Mouse (Mus musculus) v-Abl transformed pro-B cells (cell line): ENCODE data around the gene Tmem109.

Source experiments
- in situ Hi-C, 2 experiments: fragments of 400-800 bp; cut with MboI; formaldehyde crosslinking; loops; one replicate each; pipeline ENCODE4 v1.15.1; 2025; ENCODE audit not compliant: unreplicated experiment in 2 of 2

Tmem109 gene

DNA sequence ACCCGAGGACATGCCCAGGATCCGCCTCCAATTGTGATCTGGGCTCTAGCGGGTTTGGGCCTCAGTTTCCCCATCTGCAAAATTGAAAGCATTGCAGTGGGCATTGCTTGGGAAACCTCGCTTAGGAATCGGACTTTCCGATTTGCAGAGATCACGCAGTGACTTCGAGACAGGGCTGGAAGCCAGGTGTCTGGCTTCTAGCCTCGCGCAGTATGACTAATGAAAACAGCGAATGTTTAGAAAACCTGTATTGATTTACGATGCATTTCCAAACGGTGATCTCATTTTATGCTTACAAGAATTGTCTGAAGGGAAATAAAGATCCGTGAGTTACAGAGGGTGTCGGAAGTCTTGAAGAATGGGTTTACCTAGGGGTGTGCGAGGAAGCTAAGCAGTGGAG, 13.9 kb upstream of the Tmem109 start:
- in situ Hi-C loops, result no loop called here

DNA sequence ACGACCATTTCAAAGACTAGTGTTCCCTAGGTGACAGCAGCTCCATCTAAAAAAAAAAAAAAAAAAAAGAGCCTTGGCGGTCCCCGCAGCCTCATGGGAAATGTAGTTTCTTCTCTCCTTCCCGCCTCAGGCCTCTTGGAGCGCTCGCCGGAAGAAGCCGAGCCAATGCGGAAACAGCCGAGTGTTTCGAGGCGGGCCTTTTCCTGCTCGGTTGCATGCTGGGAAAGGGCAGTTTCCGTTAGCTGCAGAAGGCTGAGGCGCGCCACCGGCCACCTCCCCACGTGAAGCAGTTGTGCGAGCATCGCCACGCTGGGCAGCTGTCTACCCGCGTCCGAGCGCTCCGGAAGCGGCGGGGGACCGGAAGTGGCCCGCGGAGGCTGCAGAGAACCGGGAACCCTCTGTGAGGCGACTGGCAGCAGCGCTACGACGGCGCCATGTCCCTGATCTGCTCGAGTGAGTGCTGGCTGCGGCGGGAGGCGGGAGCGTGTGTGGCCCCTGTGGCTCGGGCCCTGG, 13.3 kb upstream of the Tmem109 start, which contains the start of gene Prpf19:
TSS of gene Prpf19 (plus strand) at position 216 of the 513 bp plus-strand sequence.
- in situ Hi-C loops, result no loop called here

DNA sequence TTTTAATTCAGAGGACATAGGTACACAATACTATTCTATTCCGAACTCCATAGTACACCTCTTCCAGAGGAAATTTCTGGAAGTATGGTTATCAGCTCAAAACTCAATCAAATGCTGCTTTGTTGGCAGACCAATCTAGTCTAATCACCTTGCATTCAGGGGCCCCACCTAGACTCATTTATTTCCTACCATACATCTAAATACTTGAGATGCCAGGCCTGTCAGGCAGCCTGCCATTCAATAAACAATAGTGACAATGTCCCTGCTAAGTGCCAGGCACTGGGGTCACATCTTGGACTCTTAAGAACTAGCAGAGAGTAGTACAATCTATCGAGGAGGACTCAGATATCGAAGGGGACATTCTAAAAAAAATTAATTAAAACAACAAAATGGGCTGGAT, 10.4 kb upstream of the Tmem109 start:
- in situ Hi-C loops, result no loop called here

DNA sequence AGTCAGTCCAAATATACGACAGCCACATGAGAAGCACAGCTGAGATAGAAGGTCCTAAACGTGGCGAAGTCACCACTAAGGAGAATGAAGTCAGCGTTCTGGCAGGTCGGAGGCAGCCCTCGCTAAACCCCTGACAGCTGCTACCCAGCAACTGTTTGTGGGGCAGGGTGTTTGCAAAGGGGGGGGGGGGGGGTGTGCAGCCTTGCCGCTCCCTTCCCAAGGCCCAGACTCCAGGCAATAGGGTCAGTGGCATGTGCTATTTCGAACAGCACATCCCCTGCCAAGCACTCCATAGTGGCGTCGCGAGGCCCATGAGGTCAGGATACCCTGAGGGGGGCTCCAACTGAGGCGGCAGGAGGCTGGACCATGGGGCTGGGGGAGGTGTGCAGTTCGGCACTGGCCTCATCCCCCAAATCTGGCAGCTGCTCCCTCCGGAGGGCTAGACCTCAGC, 801 bp downstream of the Tmem109 start:
- in situ Hi-C loops, result loop anchor here (5.0 kb wide), 2 partner anchors 39 to 164 kb away; no protein-coding TSS in a partner anchor

DNA sequence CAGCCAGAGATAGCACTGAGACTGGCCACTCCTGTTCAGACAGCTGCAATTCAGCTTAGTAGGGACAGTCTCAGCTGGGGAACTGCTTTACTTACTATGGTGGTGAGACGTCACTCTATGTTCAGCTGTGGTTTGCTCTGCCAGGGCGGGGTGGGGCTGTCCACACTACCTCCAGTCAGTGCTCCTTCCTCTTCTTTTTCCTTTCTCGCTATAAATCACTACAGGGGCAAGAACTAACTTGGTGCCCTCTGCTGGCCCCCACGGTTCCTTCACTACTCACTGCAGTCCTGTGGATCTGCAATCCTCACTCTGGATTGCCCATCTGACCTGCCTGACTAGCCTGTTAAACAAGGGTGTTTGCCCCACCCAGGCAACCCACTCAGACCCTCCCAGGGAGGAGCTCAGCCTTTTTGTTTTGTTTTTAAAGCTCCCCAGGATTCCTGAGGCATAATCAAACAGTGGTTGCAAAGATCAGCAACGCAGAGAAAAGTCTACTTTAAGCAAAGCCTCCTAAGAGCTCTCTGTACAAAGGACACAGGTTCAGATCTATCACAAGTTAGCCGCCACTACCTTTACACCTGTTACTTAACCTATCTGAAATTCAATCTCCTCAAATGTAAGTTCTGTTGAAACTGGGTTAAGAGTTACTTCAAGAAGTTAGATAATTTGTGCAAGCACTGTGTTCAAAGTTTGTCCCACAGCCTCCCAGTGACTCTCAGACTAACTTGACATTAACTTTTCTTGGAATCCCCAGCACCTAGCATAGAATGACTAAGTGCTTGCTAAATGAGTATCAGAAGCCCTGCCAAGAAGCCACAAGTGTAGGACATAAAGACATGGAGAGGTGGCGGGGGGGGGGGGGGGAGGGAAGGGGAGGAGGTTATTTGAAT, 1.5 kb downstream of the Tmem109 start:
- in situ Hi-C loops, result loop anchor here (5.0 kb wide), 2 partner anchors 38 to 163 kb away; no protein-coding TSS in a partner anchor

DNA sequence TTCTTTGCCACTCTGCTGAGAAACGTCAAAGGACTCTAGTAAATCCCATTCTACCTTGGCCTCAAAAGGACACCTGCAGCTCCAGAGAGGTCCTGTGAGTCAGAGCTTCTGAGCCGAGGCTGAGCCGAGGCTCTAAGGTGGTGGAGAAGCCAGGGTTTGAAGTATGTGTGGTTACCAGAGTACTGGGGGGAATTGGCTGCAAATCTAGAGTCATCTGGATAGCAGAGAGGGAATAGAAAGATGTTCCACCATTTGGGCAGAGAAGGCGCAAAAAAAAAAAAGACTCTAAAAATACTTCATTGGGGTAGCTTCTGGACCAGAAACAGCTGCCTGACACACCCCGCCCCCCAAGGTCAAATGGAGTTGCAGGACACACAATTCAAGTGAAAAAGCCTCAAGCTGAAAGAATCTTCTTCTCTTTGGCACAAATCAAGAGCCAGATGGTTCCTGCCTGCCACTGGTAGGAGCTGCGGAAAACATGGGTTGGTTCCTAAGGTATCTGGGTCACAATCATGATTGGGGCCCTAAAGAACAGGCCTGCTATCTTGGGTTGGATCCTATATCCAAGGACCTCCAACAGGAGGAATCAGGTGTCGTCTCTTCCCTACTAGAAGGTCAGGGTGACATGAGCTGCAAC, 3.5 kb downstream of the Tmem109 start:
- in situ Hi-C loops, result loop anchor here (5.0 kb wide), 2 partner anchors 36 to 161 kb away; no protein-coding TSS in a partner anchor

DNA sequence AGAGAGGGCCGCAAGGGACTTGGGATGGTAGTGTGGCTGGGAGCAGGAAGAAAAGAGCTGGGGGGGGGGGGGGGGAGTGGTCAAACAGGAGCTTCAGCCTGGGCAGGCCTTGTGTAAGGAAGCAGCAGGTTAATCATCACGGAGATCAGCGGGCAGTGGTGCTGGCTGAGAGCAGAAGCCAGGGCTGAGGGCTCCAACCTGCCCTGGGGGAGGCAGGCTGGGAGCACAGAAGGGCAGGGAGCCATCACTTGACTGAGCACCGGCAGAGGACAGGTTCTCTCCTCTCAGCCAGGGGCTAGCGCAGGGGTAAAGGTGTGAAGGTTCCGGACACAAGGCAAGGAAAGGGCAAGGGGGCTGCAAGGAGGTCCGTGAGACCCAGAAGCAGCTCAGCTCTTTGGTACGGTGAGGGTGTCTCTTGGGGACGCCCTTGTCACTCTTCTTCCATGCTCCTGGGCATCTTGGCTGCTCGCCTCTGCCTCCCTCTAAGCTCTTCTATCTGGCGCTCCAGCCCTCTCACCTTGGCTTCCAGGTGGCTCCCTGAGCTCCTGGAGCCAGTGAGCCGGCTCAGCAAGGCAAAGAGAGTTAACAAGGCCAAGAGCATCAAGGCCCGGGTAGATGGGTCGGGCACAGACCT, 10.4 kb downstream of the Tmem109 start:
- in situ Hi-C loops, result no loop called here

DNA sequence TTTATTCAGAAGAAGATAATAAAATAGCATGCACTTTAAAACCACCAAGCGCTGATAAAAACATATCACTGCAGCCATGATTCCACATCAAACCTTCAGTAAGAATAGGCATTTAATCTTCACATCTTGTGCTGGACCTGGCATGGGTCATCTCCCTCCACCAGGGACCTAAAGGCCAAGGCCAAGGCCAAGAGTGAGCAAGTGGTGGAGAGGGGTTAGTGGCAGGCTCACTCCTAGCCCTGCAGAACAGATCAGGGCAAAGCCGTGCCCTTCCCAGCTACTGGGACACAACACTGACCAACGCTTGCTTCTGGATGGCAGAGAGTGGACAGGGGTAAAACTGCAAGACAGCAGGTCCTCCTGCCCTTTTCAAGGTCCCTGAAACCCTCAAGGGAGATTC, 11.1 kb downstream of the Tmem109 start:
- in situ Hi-C loops, result no loop called here

DNA sequence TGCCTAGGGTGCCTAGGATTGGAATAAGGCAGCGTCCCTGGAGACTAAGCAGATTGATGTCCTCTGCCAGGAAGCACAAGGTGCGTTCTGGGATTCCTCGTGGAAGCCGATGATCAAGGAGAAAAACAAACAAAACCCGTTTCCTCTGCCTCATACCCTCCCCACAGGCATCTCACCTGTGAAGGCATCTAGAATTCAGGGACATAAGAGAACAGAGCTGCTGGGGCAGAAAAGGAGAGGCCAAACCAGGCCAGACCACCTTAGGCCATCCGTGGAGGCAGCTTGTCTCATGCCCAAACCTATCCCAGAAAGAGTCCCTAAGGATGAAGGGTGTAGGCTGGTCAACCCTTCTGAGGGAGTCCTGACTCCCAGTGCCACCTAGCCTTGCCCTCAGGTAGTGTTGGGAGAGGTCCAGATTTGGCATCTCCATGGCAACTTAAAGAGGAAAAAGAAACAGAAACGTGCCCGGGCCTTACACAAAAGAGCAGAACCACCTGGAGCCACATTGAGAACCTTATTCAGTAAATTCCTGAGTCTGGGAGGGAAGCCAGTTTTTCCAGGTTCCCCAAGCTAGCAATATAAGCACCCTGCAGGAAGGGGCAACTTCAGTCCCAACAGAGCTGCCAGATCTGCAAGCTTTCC, 11.8 kb downstream of the Tmem109 start, which contains the start of gene Tmem132a:
TSS of gene Tmem132a (minus strand) at position 55 of the 642 bp plus-strand sequence.
- in situ Hi-C loops, result no loop called here

DNA sequence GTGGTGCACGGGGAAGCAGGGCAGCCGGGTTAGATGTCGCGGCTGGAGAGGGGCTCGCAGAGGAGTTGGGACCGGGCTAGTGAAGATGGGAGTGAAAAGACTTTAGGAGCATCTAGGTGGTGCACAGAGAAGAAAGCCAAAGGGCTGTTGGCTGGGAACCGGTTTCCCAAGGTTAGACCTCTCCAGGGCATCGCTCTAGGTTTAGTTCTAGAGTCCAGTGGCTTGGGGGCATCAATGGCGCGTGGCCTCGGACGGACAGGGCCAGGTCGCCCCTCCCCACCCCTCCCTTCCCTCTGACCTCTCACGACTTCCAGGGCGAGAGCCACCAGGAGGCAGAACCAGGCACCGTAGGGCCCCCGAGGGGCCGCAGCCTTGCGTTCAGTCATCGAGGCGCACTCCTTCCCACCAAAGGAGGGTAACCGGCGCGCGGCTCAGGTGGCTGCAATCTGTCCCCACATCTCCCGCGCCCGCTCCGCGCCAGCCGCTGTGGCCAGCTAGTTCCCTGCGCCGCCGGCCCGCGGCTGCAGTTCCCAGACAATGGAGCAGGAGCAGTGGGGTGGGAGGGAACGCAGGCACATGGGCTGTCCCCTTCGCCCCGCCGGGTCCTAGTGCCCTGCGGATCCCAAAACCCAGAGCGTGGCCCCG, 12.4 kb downstream of the Tmem109 start:
- in situ Hi-C loops, result no loop called here

DNA sequence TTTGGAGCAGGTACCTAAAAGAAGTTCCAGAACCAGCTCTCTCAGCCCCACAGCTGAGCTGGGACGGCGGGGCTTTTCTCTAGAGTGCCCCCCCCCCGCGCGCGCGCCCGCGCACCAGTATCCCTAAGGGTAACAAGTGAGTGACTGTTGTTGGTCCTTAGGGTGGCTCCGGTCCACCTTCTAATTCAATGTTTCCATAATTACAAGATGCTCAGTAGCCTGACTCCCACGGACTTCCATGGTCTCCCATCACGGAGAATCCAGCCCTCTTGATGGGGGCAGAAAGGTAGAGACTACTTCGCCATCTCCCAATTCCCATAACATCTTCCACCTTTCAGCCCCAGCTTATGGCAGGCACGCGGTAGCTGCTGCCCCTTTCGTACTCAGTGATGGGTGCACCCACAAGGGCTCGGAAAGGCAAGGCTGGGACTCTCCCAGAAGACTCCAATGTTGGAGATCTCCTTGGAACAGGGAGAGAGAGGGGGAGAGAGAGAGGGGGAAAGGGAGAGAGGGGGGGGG, 13.1 kb downstream of the Tmem109 start:
- in situ Hi-C loops, result no loop called here

DNA sequence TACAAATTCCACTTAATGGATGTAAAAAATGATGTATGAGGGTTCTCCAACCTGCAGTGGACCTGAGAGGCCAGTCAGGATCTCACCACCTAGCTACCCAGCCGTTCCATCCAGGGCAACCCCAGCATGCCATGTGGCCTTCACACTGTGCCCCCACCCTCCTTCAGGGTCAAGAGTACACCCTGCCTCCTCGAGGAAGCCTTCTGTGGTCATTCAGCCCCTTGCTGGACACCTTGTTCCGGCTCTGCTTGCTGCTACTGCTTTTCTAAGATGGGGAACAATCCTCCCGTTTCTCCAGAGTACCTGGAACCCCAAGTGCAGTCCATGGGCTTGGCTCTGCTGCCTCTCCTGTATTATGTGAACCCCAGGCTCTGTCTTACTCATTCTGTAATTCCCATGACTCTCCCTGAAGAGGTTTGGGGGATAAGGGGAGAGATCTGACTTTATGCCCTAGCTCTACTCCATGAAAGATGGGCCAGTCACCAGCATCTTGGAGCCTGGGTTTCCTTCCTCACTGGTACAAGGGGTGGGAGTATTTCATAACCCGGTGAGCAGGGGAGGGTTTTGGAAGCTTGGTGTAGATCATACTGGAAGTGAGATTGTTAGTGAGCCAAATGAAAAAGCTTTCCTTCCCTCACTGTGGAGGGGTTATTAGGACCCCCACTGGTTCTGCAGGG, 13.7 kb downstream of the Tmem109 start:
- in situ Hi-C loops, result no loop called here

DNA sequence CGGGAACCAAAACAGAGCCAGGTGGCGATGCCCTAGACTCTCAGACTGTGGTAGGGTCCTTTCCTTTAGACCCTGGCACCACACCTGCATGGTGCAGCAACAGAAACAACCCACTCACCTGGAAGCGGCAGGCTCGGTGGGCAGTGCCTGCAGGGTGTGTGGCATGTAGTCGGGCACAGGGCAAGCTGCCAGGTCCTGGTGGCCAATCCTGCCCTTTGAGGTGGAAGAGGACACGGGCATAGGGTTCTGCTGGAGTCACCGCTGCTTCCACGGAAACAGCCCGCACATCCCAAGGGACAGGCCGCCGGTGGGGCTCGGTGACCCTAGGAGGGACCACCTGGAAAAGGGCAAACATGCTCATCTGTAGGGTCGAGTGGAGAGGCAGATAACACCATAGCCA, 15.4 kb downstream of the Tmem109 start:
- in situ Hi-C loops, result no loop called here

DNA sequence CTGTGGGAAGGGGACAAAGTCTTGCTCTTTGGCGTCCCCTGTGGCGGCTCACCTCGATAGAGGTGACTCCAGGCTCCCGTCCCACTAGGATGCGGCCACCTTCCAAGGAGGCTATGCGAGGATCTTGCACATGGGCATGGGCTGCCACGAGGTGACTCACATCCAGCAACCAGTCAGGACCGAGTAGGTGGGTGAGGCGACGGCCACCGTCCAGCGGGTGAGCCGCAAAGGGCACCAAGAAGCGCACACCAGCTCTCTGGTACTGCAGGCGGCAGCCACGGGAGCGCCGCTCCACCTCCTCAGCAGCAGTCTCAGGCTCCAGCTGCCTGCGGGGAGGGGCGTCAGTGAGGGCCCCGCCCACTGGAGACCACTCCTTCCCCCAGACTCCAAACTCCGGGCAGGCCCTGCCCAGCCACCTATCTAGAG, 21.7 kb downstream of the Tmem109 start:
- in situ Hi-C loops, result no loop called here

DNA sequence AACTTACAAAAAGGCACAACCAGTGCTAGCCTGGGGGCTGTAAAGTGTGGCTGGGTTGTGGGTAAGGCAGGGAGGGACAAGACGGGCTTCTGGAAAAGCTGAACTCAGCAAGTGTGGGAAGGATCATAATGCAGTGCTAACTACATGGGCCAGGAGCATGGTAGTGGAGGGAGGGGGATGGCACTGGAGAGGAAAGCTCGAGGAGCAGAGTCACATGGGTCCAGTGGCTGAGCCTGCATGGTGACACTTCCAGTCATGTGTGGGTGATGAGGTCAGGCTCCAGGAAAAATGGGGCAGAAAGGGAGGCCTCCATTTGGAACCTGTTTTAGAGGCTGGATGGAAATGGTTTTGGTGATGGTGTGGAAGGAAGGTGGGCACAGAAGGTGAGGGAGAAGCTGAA, 25.3 kb downstream of the Tmem109 start:
- in situ Hi-C loops, result no loop called here

DNA sequence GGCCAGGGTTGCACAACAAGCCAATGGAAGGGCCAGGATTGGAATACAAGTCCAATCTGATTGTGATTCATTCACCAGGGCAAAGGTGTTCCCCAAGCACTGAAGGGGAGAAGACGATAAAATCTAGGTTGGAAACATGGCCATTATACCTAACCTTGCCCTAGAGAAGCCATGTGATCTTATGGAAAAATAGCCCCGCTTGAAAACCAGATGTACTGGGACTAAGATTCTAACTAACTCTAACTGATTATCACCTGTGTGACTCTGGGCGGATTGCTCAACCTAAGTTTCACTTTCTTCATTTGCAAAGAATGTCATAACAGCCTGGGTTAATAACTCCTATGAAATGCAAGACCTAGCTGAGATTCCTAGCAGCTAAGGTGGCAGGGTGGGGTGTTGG, 26.4 kb downstream of the Tmem109 start:
- in situ Hi-C loops, result no loop called here

DNA sequence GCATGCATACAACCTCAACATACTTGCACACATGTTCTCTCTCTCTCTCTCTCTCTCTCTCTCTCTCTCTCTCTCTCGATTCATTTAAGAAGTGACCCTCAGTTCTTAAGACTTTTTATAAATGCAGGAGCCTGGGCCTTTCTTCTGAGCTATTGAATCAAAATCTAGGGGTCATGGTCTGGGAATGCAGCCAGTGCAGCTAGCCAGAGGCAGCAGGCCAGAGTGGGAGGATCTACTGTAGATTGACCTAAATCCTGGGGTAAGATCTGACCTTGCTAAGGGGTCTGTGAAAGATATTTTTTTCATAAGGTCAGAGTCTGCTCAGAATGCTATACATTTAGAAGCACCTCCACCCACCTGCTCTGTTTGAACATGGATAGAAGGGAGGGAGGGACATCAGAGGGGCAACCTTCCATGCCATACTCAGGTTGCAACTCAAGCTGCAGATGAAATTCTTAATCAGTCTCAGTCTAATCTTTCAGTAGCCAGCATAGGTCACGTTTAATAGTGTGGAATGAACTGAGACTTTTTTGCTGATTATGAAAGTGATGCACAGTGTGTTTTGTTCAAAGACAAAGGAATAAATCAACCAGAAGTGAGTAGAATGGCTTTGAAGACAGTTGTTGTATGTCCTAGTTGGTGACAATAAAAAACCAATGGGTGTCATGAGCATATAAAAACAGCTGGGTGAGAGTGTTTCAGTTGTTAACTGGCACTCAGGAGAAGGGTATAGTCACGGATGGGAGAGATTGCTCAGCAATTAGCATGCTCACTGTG, 34.3 kb downstream of the Tmem109 start:
- in situ Hi-C loops, result no loop called here

DNA sequence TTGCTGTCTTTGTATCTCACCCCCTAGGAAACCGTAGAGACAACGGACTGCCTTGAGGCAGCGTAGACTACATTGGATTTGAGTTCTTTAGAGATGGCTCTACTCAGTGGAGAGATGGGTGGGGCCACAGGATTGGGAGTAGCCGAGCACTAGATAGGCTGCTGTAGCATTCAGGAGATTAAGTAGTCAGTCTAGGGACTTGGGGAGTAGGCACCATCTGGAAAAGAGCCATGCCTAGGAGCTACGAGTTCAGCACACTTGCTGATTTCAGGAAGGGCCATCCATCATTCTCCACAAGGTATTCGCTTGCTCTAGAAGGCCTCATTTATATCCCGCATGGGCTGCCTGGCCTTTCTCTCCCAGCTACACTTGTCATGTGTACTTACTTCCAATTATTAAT, 35.7 kb downstream of the Tmem109 start:
- in situ Hi-C loops, result no loop called here
